Mouse (Mus musculus) CD4-positive, CD25-positive, alpha-beta regulatory T cell, adult 2 months (primary cell): Measurements from ENCODE around the gene Piezo1.

Source experiments
- DNase-seq: peaks from one replicate; pipeline ENCODE4 v3.0.0-alpha.2; 2012; ENCODE audit warnings: low read depth, low spot score

The Piezo1 gene

GRCm38 (mm10) chr8:122546811-122547453 is 4.2 kb downstream of the Piezo1 start:
- DNase-seq, result no peak

- DNase-seq, result no peak
Observed at GRCm38 (mm10) chr8:122546066-122546755, 4.9 kb downstream of the Piezo1 start.

- no peak for DNase-seq
Observed at GRCm38 (mm10) chr8:122544138-122544537, 7.0 kb downstream of the Piezo1 start.

GRCm38 (mm10) chr8:122538310-122539076 is 12.6 kb downstream of the Piezo1 start:
- no peak for DNase-seq

GRCm38 (mm10) chr8:122537812-122538211 is 13.3 kb downstream of the Piezo1 start:
- no peak for DNase-seq

- no peak for DNase-seq
Observed at GRCm38 (mm10) chr8:122537033-122537432, 14.1 kb downstream of the Piezo1 start.

GRCm38 (mm10) chr8:122531312-122531711 is 19.8 kb downstream of the Piezo1 start:
- DNase-seq, result no peak

- no peak for DNase-seq
Observed at GRCm38 (mm10) chr8:122529159-122529558, 22.0 kb downstream of the Piezo1 start.

GRCm38 (mm10) chr8:122527937-122528336 is 23.2 kb downstream of the Piezo1 start:
- no peak for DNase-seq

- no peak for DNase-seq
Observed at GRCm38 (mm10) chr8:122526526-122527170, 24.5 kb downstream of the Piezo1 start.

- no peak for DNase-seq
Observed at GRCm38 (mm10) chr8:122526084-122526483, 25.0 kb downstream of the Piezo1 start.

GRCm38 (mm10) chr8:122525004-122525403 is 26.1 kb downstream of the Piezo1 start:
- no peak for DNase-seq

GRCm38 (mm10) chr8:122524506-122524905 is 26.6 kb downstream of the Piezo1 start:
- DNase-seq, result no peak

- DNase-seq, result no peak
Observed at GRCm38 (mm10) chr8:122523652-122524360, 27.3 kb downstream of the Piezo1 start.

GRCm38 (mm10) chr8:122522796-122523651 is 28.1 kb downstream of the Piezo1 start:
- no peak for DNase-seq

GRCm38 (mm10) chr8:122520611-122521010 is 30.5 kb downstream of the Piezo1 start:
- no peak for DNase-seq

- no peak for DNase-seq
Observed at GRCm38 (mm10) chr8:122517541-122518190, 33.5 kb downstream of the Piezo1 start.

- no peak for DNase-seq
Observed at GRCm38 (mm10) chr8:122515699-122516098, 35.4 kb downstream of the Piezo1 start.

- DNase-seq, result no peak
Observed at GRCm38 (mm10) chr8:122512392-122512791, 38.7 kb downstream of the Piezo1 start.

- no peak for DNase-seq
Observed at GRCm38 (mm10) chr8:122511552-122511951, 39.6 kb downstream of the Piezo1 start.
